Mouse (Mus musculus) neutrophil, adult 5-6 weeks (primary cell): ENCODE results near the gene Rock2. TPM values are rescaled to one million over a fixed set of nuclear protein-coding genes. Genes with fewer than 3 reads are reported as not detected.

Source experiments
- ATAC-seq: fragments of 151-379, 151-347 bp; 2 replicates; pipeline ENCODE4 v1.8.0; 2017; ENCODE audit warnings: mild to moderate bottlenecking, moderate TSS enrichment; ENCODE audit not compliant: insufficient number of reproducible peaks, poor library complexity, low FRiP score, severe bottlenecking; ENCODE audit errors: extremely low read depth
- total RNA-seq: library from RNA; stranded (forward); fragments of 200-1000 nt; gene quantifications from 2 replicates; pipeline ENCODE4 v1.2.3, GENCODE M21; 2017

The Rock2 gene
- total RNA-seq, result 106 and 123 TPM in 2 replicates

GRCm38 (mm10) chr12:16894396-16895220, at the start of gene Rock2:
Gene Rock2, plus strand, starts transcription at chr12:16894895.
- peak; percentile 60 for ATAC-seq

- ATAC-seq, result 0 out of 2 replicates have a peak, but pooled peaks have one; percentile 6
Measured at GRCm38 (mm10) chr12:16847204-16847792, 47.4 kb upstream of the Rock2 start.

- ATAC-seq, result no peak
Measured at GRCm38 (mm10) chr12:16848501-16848900, 46.2 kb upstream of the Rock2 start.

GRCm38 (mm10) chr12:16849821-16850220, 44.9 kb upstream of the Rock2 start:
- no peak for ATAC-seq

- no peak for ATAC-seq
Measured at GRCm38 (mm10) chr12:16850431-16851375, 44.0 kb upstream of the Rock2 start.

- ATAC-seq, result no peak
Measured at GRCm38 (mm10) chr12:16853431-16854165, 41.1 kb upstream of the Rock2 start.

GRCm38 (mm10) chr12:16855632-16856305, 38.9 kb upstream of the Rock2 start:
- no peak for ATAC-seq

GRCm38 (mm10) chr12:16856306-16856679, 38.4 kb upstream of the Rock2 start:
- no peak for ATAC-seq

GRCm38 (mm10) chr12:16858081-16858480, 36.6 kb upstream of the Rock2 start:
- ATAC-seq, result peak; percentile 48; the same call in 1 of the 2 replicates

- no peak for ATAC-seq
Measured at GRCm38 (mm10) chr12:16859781-16860180, 34.9 kb upstream of the Rock2 start.

- no peak for ATAC-seq
Measured at GRCm38 (mm10) chr12:16860533-16860932, 34.2 kb upstream of the Rock2 start.

- ATAC-seq, result no peak
Measured at GRCm38 (mm10) chr12:16860961-16861360, 33.7 kb upstream of the Rock2 start.

GRCm38 (mm10) chr12:16864477-16864876, 30.2 kb upstream of the Rock2 start:
- ATAC-seq, result no peak

- ATAC-seq, result no peak
Measured at GRCm38 (mm10) chr12:16865871-16866270, 28.8 kb upstream of the Rock2 start.

- no peak for ATAC-seq
Measured at GRCm38 (mm10) chr12:16866460-16866859, 28.2 kb upstream of the Rock2 start.

GRCm38 (mm10) chr12:16867306-16867705, 27.4 kb upstream of the Rock2 start:
- ATAC-seq, result no peak

- ATAC-seq, result no peak
Measured at GRCm38 (mm10) chr12:16868618-16869017, 26.1 kb upstream of the Rock2 start.

GRCm38 (mm10) chr12:16869091-16869778, 25.5 kb upstream of the Rock2 start:
- ATAC-seq, result no peak
